Mouse (Mus musculus) lung, postnatal 4 days (tissue): ENCODE results near the gene Zswim4.
A peak's percentile ranks its signal among the peaks of the same experiment; 100 is the strongest.

Experiments
- DNase-seq, 2 experiments: peaks; one replicate each; pipeline ENCODE4 v3.0.0; 2021

Zswim4 gene

DNA sequence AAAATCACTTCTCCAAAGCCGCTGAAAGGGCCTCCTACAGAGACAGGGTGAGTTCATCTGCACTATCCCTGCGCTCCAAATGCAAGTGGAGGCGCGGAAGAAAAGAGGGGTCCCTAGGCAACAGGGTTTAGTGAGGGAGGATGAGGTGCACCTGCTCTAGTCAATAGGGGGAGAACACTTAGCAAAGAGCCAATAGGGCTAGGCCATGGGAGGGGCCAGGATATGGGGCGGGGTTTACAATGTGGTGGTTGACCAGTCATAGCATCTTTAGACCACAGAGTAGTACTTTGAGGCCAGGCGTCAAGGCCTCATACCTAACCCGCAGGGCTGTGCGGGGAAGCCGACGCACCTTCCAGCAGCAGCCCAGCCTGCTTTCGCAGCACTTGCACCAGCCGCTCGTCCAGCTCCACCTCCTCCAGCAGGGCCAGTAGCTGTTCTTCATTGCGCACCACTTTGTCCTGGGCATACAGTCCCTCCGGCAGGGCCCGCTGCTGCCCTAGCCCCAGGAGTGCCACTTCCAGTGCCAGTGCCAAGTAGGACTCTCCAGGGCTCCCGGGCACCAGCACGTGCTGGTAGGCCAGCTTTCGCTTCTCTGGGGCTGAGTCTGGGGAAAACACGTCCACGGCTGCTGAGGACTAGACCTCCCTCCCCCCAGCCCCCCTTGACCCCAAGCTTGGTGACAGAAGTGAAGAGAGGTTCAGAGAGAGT lies 13.4 kb downstream of the Zswim4 start:
- no peak for DNase-seq

DNA sequence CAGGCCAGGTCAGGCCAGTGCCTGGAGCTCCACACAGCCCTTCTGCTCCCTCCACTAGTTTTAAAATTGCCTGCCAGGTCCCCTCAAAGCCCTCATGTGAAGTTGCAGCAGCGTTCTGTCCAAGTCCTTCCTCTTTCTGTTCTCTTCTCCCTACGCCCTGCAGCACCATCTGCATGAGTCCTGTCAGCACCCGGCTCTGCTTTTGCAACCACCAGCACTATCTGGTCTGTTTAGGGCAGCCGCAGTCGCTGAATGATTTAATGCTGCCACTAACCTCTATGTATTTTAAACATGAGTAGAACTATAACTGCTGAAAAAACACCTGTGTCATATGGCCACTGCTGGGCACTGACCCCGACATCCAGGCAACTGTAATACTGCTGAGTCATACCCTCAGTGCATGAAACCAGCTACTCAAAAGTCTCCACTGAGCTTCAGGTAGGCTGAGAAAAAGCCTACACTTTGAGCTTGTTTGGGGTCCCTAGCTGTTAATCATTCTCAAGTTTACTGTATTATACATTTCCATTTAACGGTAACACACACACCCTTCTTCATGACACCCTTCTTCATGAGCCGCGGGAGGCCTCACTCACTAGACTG lies 14.2 kb downstream of the Zswim4 start:
- peak in 1 of 2 experiments; percentile 29 for DNase-seq

DNA sequence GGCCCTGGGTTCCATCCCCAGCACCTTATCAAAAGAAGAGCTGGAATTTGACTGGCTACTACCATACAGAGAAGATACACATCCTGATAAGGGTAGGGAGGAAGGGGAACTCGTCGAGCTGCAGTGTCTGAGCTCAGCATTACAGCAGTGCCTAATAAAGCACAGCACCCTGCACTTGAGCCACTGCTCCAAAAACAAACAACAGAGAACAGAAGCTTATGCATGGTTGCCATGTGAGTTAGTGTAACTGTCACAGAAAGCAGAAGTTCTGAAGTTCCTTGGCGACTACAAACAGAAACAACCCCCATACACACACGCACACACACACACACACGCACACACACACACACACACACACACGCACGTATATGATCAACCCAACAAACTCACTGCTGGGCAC lies 16.8 kb downstream of the Zswim4 start:
- peak in 1 of 2 experiments; percentile 10 for DNase-seq

DNA sequence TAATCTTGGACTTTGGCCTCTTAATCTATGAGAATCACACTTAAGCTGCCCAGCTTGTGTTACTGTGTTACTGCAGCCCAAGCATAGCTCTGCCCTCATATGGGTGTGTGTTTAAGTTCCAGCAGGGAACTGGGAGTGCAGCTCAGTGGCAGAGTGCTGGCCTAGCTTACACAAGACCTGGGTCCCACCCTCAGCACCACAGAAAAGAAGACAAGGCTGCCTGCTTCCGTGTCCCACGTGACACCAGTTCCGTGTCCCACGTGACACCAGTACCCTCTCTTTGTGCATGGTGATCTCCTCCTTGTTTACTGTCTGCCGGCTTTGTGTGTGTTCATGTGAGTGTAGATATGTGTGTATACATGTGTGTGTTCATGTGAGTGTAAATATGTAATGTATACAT lies 18.7 kb downstream of the Zswim4 start:
- peak in 1 of 2 experiments; percentile 33 for DNase-seq

DNA sequence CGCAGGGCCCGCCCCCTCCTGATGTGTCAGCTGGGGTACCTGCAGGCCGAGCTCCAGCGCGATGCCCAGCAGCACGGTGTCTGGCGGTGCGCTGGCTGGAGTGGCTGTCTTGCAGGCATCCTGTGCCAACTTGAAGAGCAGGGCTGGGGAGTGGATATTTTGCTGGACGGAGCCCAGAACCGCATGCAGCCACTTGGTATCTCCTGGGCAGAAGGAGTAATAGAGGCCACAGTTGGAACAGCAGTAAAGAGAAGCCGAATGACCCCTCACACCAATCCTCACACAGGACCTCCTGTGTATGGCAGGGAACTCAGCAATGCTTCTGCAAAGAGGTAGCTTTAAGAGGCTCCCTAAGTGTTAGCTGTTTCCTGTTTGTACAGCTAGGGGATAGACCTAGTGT lies 19.6 kb downstream of the Zswim4 start:
- DNase-seq = no peak

DNA sequence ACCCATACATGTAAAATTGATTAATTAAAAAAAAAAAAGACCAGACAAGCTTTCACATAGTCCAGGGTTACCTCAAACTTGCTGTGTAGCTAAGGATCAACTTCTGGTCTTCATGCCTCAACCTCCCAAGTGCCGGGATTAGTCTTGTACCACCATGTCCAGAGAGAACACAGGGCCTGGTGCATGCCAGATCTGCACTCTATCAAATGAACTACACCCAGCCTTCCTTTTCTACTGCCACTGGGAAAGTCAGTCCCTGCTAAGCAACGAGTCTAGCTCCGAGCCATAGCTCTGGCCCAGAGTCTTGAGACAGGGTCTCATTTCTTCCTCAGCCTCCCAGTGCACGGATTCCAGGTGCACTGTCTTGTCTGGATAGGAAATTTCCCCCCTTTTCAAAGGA lies 23.6 kb downstream of the Zswim4 start:
- DNase-seq = no peak

DNA sequence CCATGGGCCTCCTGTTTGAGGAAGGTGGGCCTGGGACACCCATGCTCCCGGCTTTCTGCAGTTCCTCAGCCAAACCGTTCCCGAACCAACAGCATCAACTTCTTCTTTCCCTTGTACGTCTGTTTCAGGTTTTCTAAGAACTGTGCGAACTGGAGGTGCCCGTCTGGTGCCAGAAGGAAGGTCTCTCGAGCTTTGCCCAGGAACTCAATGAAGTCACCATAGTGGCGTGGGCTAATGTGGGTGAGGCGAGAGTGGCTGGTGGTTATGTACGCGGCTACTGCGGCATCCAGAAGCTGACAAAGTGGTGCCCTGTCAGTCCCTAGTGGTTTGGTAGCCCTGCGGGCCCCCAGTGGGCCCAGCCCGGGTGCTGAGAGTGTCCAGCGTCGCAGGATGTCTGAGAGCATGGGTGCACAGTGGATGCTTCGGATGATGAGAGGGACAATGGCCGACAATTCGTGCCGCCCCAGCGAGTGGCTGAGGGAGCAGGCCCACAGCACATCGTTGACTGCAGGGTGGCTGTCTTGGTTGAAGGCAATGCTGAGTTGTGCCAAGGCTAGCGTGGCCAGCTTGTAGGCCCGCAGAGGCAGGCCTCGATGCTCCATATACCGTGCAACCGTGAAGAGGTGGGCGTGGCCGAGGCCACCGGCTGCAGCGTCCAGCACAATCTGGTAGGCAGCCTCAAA lies 24.8 kb downstream of the Zswim4 start:
- peak in 1 of 2 experiments; percentile 7 for DNase-seq

DNA sequence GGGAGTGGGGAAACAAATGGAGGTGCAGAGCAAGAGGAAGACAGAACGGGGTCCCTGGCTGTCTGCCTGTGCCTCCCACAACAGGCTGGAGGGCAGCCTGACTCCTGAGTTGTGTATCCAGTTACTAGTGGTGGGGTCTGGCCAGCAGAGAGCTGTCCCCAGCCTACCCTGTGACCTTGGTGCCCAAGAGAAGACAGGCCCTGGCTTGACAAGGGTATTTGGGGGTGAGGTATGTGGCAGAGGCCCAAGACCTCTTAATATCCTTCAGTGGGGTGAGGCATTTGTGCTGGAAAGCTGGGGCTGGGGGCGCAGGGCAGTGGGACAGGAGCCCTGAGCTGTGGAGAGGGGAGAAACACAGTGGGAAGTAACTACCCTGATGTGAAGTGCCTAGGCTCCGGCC lies 25.7 kb downstream of the Zswim4 start:
- peak in 1 of 2 experiments; percentile 6 for DNase-seq

DNA sequence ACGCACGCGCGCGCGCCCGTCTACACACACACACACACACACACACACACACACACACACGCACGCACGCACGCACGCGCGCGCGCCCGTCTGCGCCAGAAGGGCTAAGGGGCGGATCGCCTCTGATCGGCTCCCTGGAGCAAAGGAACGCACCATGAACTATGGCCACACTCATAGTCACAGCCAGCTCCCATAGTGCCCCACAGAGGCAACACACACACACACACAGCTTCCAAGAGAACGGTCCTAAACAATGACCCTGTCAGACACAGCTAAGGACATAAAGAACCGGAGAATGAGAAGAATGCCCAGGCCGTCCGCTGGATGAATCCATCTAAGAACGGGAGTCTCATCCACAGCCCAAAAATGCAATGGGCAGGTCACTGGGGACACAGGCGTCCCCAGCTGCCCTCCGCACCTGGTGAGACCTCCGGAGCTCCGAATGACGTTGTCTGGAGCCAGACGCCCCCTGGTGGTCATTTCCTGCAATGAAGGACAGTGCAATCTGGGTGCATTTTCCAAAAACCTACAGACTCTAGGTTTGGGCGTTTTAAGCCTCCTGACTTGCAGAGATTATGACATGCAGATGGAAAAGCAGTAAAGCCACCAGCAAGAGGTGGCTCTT lies 26.6 kb downstream of the Zswim4 start:
- peak; percentile 79 to 88 for DNase-seq

DNA sequence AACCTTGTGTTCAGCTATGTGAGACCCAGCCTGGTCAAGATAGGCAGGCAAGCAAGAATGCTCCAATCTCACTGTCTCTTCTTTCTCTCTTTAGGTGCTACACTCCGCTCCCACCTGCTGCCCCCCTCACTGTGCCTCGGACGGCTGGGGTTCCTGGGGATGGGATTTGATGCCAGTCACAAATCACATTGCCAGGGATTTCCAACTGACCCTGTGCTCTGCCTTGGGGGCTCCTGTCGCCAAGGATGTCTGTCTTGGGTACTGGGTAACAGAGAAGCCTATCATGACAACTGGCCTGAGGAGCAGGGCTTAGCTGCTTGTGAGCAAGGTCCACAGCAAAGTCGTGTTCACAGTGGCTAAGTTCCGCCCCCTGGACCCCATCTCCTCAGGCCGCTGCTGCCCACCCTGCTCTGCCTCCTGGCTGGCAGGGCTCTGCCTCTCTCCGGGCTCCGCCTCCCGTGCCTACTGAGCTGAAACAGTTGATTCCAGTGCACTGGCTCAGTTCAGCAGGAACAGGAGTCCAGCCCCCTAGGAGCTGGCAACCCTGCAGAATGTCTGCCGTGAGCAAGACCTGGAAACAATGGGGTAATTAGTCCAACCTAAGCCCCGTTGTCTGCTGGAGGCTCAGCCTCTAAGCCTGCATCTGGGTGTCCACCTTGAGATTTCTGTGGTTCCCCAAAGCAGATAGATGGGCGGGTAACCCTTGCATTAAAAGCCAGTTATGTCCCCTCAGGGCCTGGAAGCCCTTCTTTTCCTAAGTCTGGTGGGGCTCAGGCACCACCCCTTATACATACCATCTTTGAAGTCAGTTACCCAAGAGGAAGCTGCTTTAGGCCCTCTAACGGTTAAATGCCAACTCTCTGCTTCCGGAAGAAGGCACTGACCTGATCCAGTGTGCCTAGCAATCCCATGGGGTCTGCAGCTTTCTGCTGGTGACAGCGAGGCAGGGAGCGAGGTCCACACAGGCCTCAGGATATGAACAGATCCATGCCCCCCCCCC lies 28.2 kb downstream of the Zswim4 start:
- DNase-seq = no peak

DNA sequence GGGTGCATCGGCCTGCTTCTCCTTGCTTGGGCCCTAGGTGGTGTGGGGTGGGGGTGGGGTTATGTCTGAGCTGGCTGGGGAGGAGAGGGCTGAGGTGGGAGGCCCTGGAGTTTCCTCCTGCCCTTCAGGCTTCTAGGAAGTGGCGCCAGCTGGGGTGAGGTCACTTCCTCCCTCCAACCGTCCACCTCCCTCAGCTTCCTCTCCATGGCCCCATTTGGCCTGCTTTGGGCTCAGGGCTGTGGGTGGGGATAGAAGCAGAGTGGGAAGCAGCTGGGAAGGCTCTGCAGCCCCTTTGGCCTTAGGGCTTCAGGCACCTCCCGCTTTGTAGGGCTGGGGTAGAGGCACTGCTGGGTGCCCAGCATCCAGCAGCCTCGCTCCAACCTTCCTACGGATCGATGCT lies 29.0 kb downstream of the Zswim4 start:
- peak; percentile 83 to 89 for DNase-seq

DNA sequence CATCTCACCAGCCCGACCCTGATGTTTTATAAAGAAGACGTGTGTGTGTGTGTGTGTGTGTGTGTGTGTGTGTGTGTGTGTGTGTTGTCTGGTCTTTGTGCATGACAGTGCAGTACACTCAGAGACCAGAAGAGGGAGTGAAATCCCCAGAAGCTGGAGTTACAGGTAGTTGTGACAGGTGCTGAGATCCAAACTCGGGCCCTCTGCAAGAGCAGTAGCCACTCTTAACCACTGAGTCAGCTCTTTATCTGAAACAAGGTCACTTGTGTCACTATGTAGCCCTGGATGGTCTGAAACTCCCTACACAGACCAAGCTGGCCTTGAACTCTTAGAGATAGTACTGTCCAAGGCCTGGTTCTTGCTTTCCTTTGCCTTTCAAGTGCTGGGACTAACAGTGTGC lies 30.2 kb downstream of the Zswim4 start:
- DNase-seq = no peak

DNA sequence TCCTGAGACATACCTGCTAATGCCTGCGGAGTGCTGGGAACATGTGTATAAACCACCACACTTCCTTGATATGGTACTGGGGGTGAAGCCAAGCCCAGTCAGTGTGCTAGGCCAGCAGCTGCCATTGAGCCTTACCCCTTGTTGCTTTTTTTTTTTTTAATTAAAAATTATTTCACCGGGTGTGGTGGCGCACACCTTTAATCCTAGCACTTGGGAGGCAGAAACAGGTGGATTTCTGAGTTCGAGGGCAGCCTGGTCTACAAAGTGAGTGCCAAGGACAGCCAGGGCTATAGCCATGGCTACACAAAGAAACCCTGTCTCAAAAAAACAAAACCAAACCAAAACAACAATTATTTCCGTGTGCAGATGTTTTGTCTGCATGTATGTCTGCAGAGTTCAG lies 31.8 kb downstream of the Zswim4 start:
- DNase-seq = no peak

DNA sequence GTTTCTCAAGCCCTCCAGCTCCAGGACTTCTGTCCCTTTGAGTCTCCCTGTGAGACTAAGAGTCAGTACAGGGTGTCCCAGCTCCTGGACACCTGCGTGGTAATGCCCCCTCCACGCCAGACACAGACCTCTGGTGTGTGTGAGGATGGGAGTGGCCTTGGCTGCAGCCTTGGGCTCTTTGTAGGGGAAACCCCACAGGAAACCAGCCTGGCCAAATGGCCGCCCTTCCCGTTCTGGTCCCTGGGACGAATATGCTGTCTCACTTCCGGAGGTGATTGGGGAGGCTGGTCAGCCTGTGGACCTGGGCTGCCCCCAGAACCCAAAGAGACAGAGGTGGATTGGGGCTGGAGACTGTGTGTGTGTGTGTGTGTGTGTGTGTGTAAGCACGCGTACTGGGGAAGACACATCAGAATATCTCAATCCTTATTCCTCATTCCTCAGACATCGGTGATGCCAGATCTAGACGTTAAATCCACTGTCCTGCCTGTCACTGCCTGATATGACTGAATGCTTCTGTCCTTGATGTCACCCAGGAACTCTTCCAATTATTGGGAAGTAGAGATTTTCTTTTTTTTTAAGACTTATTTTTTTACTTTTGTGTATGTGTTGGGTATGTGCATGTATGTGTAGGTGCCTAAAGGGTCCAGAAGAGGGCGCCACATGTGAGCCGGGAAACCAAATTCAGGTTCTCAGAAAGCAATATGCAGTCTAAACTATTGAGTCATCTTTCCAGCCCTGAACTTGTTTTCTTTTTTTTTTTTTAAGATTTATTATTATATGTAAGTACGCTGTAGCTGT lies 32.7 kb downstream of the Zswim4 start:
- peak; percentile 84 to 90 for DNase-seq

DNA sequence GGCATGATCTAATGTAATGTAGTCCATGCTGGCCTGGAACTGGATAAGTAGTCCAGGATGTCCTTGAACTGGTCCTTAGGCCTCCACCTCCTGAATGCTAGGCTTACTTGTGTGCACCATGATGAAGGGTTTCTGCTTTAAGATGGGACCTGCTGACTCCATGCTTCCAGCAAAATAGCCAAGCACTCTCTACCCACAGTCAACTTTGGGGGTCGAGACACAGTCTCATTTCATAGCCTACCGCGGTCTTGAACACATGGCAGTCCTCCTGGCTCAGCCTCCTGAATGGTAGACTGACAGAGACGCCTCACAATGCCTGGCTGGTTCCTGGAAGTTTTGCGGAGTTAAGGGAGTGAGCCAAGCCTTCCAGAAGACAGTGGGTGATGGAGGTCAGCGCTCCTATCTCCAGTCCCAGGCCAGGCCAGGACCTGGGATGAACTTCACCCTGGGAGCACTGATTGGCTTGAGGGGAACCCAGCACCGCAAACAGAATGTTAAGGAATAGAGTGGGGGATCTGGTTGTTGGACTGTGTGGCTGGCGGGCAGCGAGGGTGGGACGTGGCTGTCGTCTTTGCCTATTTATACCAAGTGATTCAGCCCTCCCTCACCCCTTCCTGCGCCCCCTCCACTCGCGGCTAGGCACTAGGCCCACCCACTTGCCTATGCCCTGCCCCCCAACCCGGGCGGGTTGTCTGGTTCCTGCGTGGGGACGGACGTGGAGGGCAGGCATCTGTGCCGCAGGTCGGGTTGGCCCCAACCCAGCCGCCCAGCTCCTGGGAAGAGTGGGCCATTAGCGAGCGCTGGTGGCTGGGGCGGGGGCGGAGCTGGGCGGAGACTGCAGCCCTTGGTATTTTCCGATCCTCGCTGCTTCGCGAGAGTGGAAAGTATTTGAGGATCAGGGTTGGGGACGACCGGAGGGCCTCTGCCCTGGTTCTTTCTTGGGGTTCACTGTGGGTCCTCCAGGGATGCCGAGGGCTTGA lies 33.6 kb downstream of the Zswim4 start:
- DNase-seq = peak; percentile 92 to 95

DNA sequence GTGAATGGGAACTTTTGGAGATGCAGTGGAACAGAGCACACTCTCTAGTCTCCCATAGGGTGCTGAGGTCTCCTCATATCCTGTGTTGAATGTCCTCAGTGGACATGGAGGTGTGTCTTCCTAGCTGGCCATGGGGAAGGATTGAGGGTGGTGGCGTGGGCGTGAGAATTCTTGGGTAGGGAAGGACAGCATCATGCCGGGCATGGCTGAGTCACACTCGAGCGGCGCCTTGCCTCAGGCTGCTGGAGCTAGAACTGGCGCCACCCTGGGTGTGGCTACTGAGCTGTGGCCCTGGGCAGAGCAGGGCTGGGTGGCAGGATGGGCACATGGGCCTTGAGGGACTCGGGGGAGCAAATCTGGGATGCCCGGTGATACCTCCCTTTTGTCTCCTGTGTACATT lies 34.4 kb downstream of the Zswim4 start:
- DNase-seq = peak; percentile 81 to 86

DNA sequence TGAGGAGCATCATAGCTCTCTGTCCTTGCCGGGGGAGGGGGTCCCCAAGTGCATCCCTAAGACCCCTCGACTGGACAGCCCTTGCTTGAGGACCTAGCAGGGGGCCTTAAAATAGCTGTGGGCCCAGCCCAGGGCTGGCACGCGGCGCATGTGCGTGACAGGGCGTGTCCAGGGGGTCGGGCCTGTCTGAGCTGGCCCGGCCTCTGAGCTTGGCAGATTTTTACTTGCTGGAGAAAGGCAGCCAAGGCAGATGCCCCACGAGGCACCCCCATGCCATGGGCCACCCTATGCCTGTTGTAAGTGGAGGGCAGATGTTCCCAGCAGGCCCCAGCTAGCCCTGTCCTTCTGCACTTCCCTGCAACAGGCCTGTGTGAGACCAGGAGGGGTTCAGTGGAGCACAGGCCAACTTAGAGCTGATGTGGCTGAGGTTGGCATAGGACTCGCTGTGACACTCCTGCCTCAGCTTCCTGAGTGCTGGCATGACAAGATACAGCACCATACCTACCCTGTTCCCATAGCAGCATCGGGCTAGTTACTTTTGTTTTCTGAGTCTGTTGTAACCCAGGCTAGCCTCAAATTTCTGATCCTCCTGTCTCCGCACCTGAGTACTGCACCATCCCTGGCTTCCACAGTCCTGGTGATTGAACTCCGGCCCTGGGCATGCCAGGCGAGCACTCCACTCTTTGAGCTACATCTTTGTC lies 35.2 kb downstream of the Zswim4 start:
- DNase-seq = peak; percentile 85

DNA sequence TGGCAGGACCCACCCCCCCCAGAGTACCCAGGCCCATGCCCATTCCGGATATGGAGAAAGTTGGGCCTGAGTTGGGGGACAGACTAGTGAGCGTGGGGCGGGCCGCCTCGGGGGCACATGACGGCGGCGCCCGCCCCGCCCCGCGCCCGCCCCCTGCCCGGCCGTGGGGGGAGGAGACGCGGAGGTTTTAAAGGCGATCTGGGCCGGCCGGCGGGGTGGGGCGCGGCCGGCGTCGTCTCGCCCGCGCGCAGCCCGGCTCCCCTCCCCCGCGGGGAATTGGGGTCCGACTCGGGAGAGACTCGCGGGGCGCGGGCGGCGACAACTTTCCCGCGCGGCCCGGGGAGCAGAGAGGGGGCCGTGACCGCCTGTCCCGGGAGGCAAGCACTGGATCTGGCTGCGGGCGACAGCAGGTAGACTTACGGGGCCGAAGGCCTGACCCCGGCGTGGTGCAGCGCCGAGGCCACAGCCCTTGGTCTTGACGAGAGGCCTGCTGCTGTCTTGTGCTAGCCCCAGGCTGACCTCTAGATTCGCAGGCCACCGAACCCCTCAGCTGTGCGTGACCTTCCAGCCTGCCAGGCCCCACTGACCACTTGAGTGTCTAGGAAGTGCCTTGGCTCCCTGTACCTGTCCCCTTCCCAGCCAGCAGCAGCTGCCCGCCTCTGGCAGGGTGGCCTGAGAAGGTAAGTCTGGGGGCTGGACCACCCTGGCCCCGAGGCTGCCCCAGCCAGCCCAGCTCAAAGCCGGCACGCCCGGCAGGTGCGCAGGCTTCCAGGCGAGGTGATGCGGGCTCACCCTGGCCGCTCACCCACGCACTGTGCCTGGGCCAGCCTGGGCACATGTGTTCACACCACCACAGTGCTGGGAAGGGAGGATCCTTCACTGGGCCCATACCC lies 36.0 kb downstream of the Zswim4 start:
- DNase-seq = peak; percentile 91 to 92
